Mouse (Mus musculus) ES-E14 (cell line): ENCODE measurements around the gene Ogg1.

ENCODE experiments used
- HCFC1 ChIP-seq: IDR thresholded peaks from 2 replicates; pipeline ENCODE4 v1.6.1; 2012; ENCODE audit warnings: low read length, inconsistent platforms, borderline replicate concordance; ENCODE audit not compliant: insufficient read depth
- MAFK ChIP-seq: IDR thresholded peaks from 2 replicates; pipeline ENCODE4 v1.6.1; 2014; ENCODE audit warnings: mild to moderate bottlenecking, low read depth, low read length, inconsistent platforms; ENCODE audit not compliant: insufficient read depth
- ZC3H11A ChIP-seq: IDR thresholded peaks from 2 replicates; pipeline ENCODE4 v1.6.1; 2012; ENCODE audit warnings: low read depth, mild to moderate bottlenecking, inconsistent platforms, low read length, borderline replicate concordance
- ZNF384 ChIP-seq: IDR thresholded peaks from 2 replicates; pipeline ENCODE4 v1.6.1; 2012; ENCODE audit warnings: low read depth, low read length, inconsistent platforms

DNA sequence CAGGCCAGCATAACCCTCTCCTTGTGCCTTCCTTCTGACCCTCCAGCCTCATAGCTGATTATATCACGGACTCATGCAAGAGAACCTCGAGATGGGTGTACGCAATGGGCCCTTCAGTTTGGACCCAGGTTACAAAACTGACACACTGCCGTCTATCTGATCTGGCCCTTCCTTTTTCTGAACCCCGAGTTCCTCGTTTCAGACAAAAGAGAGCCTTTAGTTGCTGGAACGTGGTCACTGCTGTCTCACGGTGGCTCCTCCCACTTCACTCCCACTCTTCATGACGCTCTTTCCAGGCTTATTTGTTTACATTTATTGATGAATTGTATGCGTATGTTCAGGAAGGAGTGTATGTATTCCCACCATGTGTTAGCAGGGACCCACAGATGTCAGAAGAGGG is 24.9 kb downstream of the Ogg1 start:
- TF ChIP-seq ZNF384 (no peak), MAFK (no peak), HCFC1 (no peak), ZC3H11A (no peak)
